Mouse (Mus musculus) MEL (cell line): Measurements from ENCODE around the gene Mymk. TPM values are rescaled to one million over a fixed set of nuclear protein-coding genes. Genes with fewer than 3 reads are reported as not detected.

Experiments used
- DNase-seq: peaks from one replicate; pipeline ENCODE4 v3.0.0; 2011; ENCODE audit warnings: low read depth, low spot score
- H3K27ac ChIP-seq: 2 replicates; pipeline ENCODE4 v1.5.1; 2012; ENCODE audit warnings: low read depth, mild to moderate bottlenecking, control low read depth, low read length, moderate library complexity; ENCODE audit not compliant: control insufficient read depth
- H3K27me3 ChIP-seq, 2 experiments: fragments of 150-350 bp in 1 of 2; sonication (generic) in 1 of 2; 2 replicates each; pipeline ENCODE4 v1.6.1; 2012; ENCODE audit warnings: low read length in 2 of 2, mild to moderate bottlenecking in 2 of 2, improper control_type of control experiment in 1 of 2, moderate library complexity in 1 of 2; ENCODE audit not compliant: insufficient read depth in 2 of 2, control insufficient read depth in 1 of 2
- H3K36me3 ChIP-seq, 2 experiments: 2 replicates each; pipeline ENCODE4 v1.6.1; 2012 to 2014; ENCODE audit warnings: low read length in 2 of 2, improper control_type of control experiment in 1 of 2, inconsistent platforms in 1 of 2, mild to moderate bottlenecking in 1 of 2; ENCODE audit not compliant: insufficient read depth in 2 of 2, control insufficient read depth in 1 of 2
- H3K4me1 ChIP-seq, 2 experiments: fragments of 150-350 bp in 1 of 2; sonication (generic) in 1 of 2; 2 replicates each; pipeline ENCODE4 v1.6.1; 2012; ENCODE audit warnings: low read length in 2 of 2, improper control_type of control experiment in 1 of 2, mild to moderate bottlenecking in 1 of 2; ENCODE audit not compliant: insufficient read depth in 2 of 2, control insufficient read depth in 1 of 2
- H3K4me3 ChIP-seq, 2 experiments: fragments of 150-350 bp in 1 of 2; sonication (generic) in 1 of 2; 2 replicates each; pipeline ENCODE4 v1.5.1; 2012; ENCODE audit warnings: low read depth in 2 of 2, low read length in 2 of 2, mild to moderate bottlenecking in 2 of 2, moderate library complexity in 2 of 2, control low read depth in 1 of 2, improper control_type of control experiment in 1 of 2; ENCODE audit not compliant: control insufficient read depth in 1 of 2, insufficient read depth in 1 of 2
- H3K79me2 ChIP-seq: 2 replicates; pipeline ENCODE4 v1.6.1; 2012; ENCODE audit warnings: mild to moderate bottlenecking, low read length, moderate library complexity; ENCODE audit not compliant: control insufficient read depth, poor library complexity, insufficient read depth
- H3K9ac ChIP-seq: 2 replicates; pipeline ENCODE4 v1.6.1; 2012; ENCODE audit warnings: low read depth, mild to moderate bottlenecking, control low read depth, low read length, moderate library complexity; ENCODE audit not compliant: control insufficient read depth, poor library complexity, severe bottlenecking
- H3K9me3 ChIP-seq: fragments of 150-350 bp; sonication (generic); replicated peaks from 2 replicates; pipeline ENCODE4 v1.6.1; 2012; ENCODE audit warnings: mild to moderate bottlenecking, low read length, improper control_type of control experiment, moderate library complexity; ENCODE audit not compliant: insufficient read depth
- CTCF ChIP-seq, 3 experiments: IDR thresholded peaks in 2 of 3; conservative IDR thresholded peaks in 1 of 3; 2 replicates each; pipeline ENCODE4 v1.5.1; 2011 to 2012; ENCODE audit warnings: low read length in 3 of 3, low read depth in 2 of 3, mild to moderate bottlenecking in 2 of 3, improper control_type of control experiment in 1 of 3, inconsistent platforms in 1 of 3, mixed read lengths in 1 of 3, moderate library complexity in 1 of 3; ENCODE audit not compliant: control insufficient read depth in 1 of 3, insufficient read depth in 1 of 3, poor library complexity in 1 of 3, severe bottlenecking in 1 of 3
- ELF1 ChIP-seq: IDR thresholded peaks from 2 replicates; pipeline ENCODE4 v1.6.1; 2014; ENCODE audit warnings: low read depth, mild to moderate bottlenecking, inconsistent platforms, low read length, improper control_type of control experiment, moderate library complexity
- EP300 ChIP-seq, 2 experiments: IDR thresholded peaks; 2 replicates each; pipeline ENCODE4 v1.6.1; 2011; ENCODE audit warnings: improper control_type of control experiment in 2 of 2, low read length in 2 of 2, low read depth in 1 of 2, mild to moderate bottlenecking in 1 of 2
- ETS1 ChIP-seq: IDR thresholded peaks from 2 replicates; pipeline ENCODE4 v1.6.1; 2012; ENCODE audit warnings: low read depth, mild to moderate bottlenecking, inconsistent platforms, low read length, improper control_type of control experiment, moderate library complexity
- GABPA ChIP-seq: IDR thresholded peaks from 2 replicates; pipeline ENCODE4 v1.6.1; 2012; ENCODE audit warnings: low read depth, mild to moderate bottlenecking, inconsistent platforms, low read length, improper control_type of control experiment, moderate library complexity
- HCFC1 ChIP-seq: IDR thresholded peaks from 2 replicates; pipeline ENCODE4 v1.6.1; 2012; ENCODE audit warnings: low read depth, mild to moderate bottlenecking, inconsistent platforms, low read length, improper control_type of control experiment, moderate library complexity
- KAT2A ChIP-seq: conservative IDR thresholded peaks from 2 replicates; pipeline ENCODE4 v1.6.1; 2012; ENCODE audit warnings: low read depth, low read length, improper control_type of control experiment, inconsistent platforms
- MEF2A ChIP-seq: IDR thresholded peaks from 2 replicates; pipeline ENCODE4 v1.6.1; 2014; ENCODE audit warnings: low read depth, mild to moderate bottlenecking, inconsistent platforms, low read length, improper control_type of control experiment; ENCODE audit not compliant: poor library complexity, insufficient replicate concordance, severe bottlenecking; ENCODE audit errors: extremely low read depth
- MYC ChIP-seq: IDR thresholded peaks from 2 replicates; pipeline ENCODE4 v1.6.1; 2011; ENCODE audit warnings: low read depth, mild to moderate bottlenecking, low read length, improper control_type of control experiment, moderate library complexity
- POLR2A ChIP-seq, 2 experiments: IDR thresholded peaks; 2 replicates each; pipeline ENCODE4 v1.6.1; 2011 to 2012; ENCODE audit warnings: low read length in 2 of 2, mild to moderate bottlenecking in 2 of 2, control low read depth in 1 of 2, improper control_type of control experiment in 1 of 2, low read depth in 1 of 2, moderate library complexity in 1 of 2; ENCODE audit not compliant: control insufficient read depth in 1 of 2, insufficient read depth in 1 of 2, poor library complexity in 1 of 2
- POLR2AphosphoS2 ChIP-seq: IDR thresholded peaks from 2 replicates; pipeline ENCODE4 v1.6.1; 2011; ENCODE audit warnings: low read length, improper control_type of control experiment
- RCOR1 ChIP-seq: IDR thresholded peaks from 2 replicates; pipeline ENCODE4 v1.6.1; 2012; ENCODE audit warnings: low read depth, mild to moderate bottlenecking, inconsistent platforms, low read length, improper control_type of control experiment
- SMC3 ChIP-seq: IDR thresholded peaks from 2 replicates; pipeline ENCODE4 v1.6.1; 2011; ENCODE audit warnings: low read depth, low read length, improper control_type of control experiment
- TBP ChIP-seq: IDR thresholded peaks from 2 replicates; pipeline ENCODE4 v1.8.0; 2011; ENCODE audit warnings: low read depth, low read length, improper control_type of control experiment
- USF2 ChIP-seq, 2 experiments: IDR thresholded peaks; 2 replicates each; pipeline ENCODE4 v1.6.1; 2011 to 2012; ENCODE audit warnings: improper control_type of control experiment in 2 of 2, low read length in 2 of 2, borderline replicate concordance in 1 of 2, inconsistent platforms in 1 of 2, low read depth in 1 of 2, mild to moderate bottlenecking in 1 of 2; ENCODE audit not compliant: insufficient read depth in 1 of 2
- ZC3H11A ChIP-seq: IDR thresholded peaks from 2 replicates; pipeline ENCODE4 v1.6.1; 2012; ENCODE audit warnings: low read depth, mild to moderate bottlenecking, inconsistent platforms, low read length, improper control_type of control experiment
- ZKSCAN1 ChIP-seq: IDR thresholded peaks from 2 replicates; pipeline ENCODE4 v1.6.1; 2012; ENCODE audit warnings: low read depth, mild to moderate bottlenecking, inconsistent platforms, low read length, improper control_type of control experiment, moderate library complexity
- ZNF384 ChIP-seq: IDR thresholded peaks from 2 replicates; pipeline ENCODE4 v1.6.1; 2012; ENCODE audit warnings: low read depth, mild to moderate bottlenecking, inconsistent platforms, low read length, improper control_type of control experiment
- polyA plus RNA-seq, 2 experiments: library from polyadenylated mRNA; stranded (reverse) in 1 of 2; unstranded in 1 of 2; fragments of >175 nt in 1 of 2; fragments of >200 nt in 1 of 2; gene quantifications; 2 replicates each; pipeline versions ENCODE4 v1.2.1 to v1.2.4; 2012; ENCODE audit warnings: low replicate concordance in 2 of 2, low read depth in 1 of 2; ENCODE audit not compliant: insufficient read length in 2 of 2, insufficient read depth in 1 of 2, missing spikeins in 1 of 2
- total RNA-seq: library from RNA; depleted of rRNA; stranded (reverse); fragments of 300-350 nt; gene quantifications from 2 replicates; pipeline ENCODE4 v1.2.3, GENCODE M21; 2012

Mymk gene
- total and polyA plus RNA-seq, 3 experiments, result not detected

DNA sequence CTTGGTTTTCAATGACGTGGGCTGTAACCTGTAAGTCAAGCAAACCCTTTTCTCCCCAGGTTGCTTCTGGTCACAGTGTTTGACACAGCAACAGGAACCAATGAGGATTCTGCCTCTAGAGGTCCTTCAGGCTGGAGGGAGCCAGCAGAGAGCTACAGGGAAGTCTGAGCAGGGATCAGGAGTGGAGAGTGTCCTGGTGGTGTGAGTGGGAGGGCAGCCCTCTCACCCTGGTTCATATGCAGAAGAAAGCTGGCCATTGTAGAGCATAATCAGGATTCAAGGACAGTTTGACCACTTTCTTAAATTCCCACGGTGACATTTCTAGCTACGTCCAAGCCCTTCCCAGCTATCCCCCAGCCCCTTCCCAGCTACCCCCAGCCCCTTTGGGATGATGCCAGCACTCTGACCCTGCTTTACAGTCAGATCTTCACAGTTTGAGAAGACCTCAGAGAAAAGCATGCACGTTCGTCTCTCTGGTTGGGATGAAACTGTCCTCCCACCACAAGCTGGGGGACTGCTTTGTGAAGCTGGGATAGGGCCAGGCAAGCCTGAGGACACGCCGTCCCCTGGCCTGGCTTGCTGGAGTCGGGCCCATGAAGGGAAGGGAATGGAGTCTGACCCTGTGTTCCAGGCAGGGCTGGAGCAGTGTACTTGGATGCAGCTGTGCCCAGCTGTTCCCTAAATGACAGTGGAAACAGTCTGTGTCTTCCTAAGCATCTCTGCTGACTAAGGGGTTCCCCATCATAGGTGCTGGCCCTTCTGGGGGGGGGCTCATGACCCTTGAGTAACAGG lies 25.8 kb downstream of the Mymk start:
- no peaks in the 10 kb centered on the region for H3K36me3 ChIP-seq
- no peak for DNase-seq
- no peak for TF ChIP-seq MEF2A
- no peak for TF ChIP-seq HCFC1
- no peak for TF ChIP-seq ZNF384
- TF ChIP-seq ELF1, result no peak
- no peak for TF ChIP-seq MYC
- no peak for TF ChIP-seq SMC3
- TF ChIP-seq EP300 (IDR thresholded peaks at IDR 0.05; ENCODE audit: low read depth in 1 of 2, low read length in 2 of 2), result no peak
- TF ChIP-seq ZKSCAN1, result no peak
- TF ChIP-seq, all 39 proteins: peak for 0
- Histone ChIP-seq H3K4me1 (no peaks in the 10 kb centered on the region), H3K27me3 (peaks cover 12 to 21% of the 10 kb centered on the region in 2 experiments), H3K9ac (no peak overlapping the region), H3K27ac (no peak overlapping the region), H3K4me3 (no peak overlapping the region), H3K9me3 (no peaks in the 10 kb centered on the region), H3K79me2 (no peaks in the 10 kb centered on the region)

DNA sequence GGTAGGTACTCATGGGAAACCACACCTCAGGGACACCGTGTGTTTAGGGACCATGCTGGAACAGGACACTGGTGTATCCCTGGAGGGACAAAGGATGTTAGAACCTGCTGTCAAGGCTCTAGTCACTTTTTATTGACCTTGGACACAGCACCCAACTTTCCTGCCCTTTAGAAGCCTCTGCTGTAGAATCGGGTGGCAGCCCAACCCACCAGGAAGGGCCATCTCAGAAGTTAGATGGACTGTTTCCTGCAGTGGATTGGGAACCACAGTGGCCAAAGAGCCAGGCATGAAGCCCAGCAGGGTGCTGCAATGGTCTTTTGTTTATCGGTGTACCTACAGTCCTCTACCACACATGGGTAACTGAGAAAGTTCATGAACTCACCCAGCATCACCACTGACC lies 27.3 kb downstream of the Mymk start:
- H3K27me3 ChIP-seq, result peaks cover 9 to 21% of the 10 kb centered on the region in 2 experiments
- no peaks in the 10 kb centered on the region for H3K4me1 ChIP-seq
- H3K27ac ChIP-seq, result no peak overlapping the region
- no peak overlapping the region for H3K9ac ChIP-seq
- H3K79me2 ChIP-seq, result no peaks in the 10 kb centered on the region
- no peaks in the 10 kb centered on the region for H3K36me3 ChIP-seq
- no peaks in the 10 kb centered on the region for H3K9me3 ChIP-seq
- H3K4me3 ChIP-seq, result no peak overlapping the region
- no peak for TF ChIP-seq KAT2A
- no peak for TF ChIP-seq GABPA
- no peak for TF ChIP-seq ZC3H11A
- no peak for TF ChIP-seq CTCF (IDR thresholded peaks at IDR 0.05 in 2 of 3, conservative IDR thresholded peaks at IDR 0.05 in 1 of 3; ENCODE audit: control insufficient read depth in 1 of 3, insufficient read depth in 1 of 3, low read depth in 2 of 3, low read length in 3 of 3, poor library complexity in 1 of 3, severe bottlenecking in 1 of 3)
- no peak for TF ChIP-seq TBP
- DNase-seq, result no peak

DNA sequence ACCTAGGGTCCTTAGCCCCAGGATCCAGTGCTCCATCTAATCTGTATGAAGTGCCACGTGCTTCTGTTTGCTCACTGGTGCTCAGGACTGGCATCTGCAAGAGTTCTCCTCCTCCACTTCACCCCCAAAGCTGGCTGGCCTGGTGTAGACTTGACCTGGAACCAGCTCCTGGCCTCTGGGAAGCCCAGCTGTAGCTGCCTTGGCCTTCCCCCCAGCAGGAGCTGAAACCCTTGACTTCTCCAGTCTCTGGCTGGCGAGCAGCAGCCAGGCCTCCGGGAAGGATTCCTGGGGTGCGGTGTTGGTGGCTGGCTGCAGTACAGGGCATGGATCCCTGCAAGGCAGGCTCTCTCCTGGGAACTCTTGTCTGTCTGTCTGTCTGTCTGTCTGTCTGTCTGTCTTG lies 27.8 kb downstream of the Mymk start:
- H3K4me1 ChIP-seq, result no peaks in the 10 kb centered on the region
- TF ChIP-seq MEF2A (no peak), CTCF (IDR thresholded peaks at IDR 0.05 in 2 of 3, conservative IDR thresholded peaks at IDR 0.05 in 1 of 3; ENCODE audit: control insufficient read depth in 1 of 3, insufficient read depth in 1 of 3, low read depth in 2 of 3, low read length in 3 of 3, poor library complexity in 1 of 3, severe bottlenecking in 1 of 3) (no peak), POLR2A (IDR thresholded peaks at IDR 0.05; ENCODE audit: control insufficient read depth in 1 of 2, insufficient read depth in 1 of 2, low read depth in 1 of 2, low read length in 2 of 2, poor library complexity in 1 of 2) (no peak), HCFC1 (no peak), USF2 (IDR thresholded peaks at IDR 0.05; ENCODE audit: borderline replicate concordance in 1 of 2, insufficient read depth in 1 of 2, low read depth in 1 of 2, low read length in 2 of 2) (no peak), ZNF384 (no peak), ETS1 (no peak), GABPA (no peak), RCOR1 (no peak), POLR2AphosphoS2 (no peak), MYC (no peak)
- TF ChIP-seq, all 39 proteins: peak for 0
- H3K4me3 ChIP-seq, result no peak overlapping the region
- DNase-seq, result no peak
- no peak overlapping the region for H3K9ac ChIP-seq
- peaks cover 8 to 19% of the 10 kb centered on the region in 2 experiments for H3K27me3 ChIP-seq
- no peak overlapping the region for H3K27ac ChIP-seq
- no peaks in the 10 kb centered on the region for H3K79me2 ChIP-seq
- H3K36me3 ChIP-seq, result no peaks in the 10 kb centered on the region
- no peaks in the 10 kb centered on the region for H3K9me3 ChIP-seq
